Mouse (Mus musculus) telencephalon, adult 2 months (tissue): Measurements from ENCODE around the gene Fzd4.

Experiments used
- DNase-seq: peaks from one replicate; pipeline ENCODE4 v3.0.0-alpha.2; 2011; ENCODE audit warnings: low read depth, low spot score

Fzd4 gene

GRCm38 (mm10) chr7:89401136-89401858 lies 2.9 kb upstream of the Fzd4 start:
- DNase-seq: no peak

- no peak for DNase-seq
Observed at GRCm38 (mm10) chr7:89401936-89402335, 2.2 kb upstream of the Fzd4 start.

GRCm38 (mm10) chr7:89403053-89403972 lies 842 bp upstream of the Fzd4 start:
- peak; percentile 23 for DNase-seq

GRCm38 (mm10) chr7:89404734-89405440 lies 732 bp downstream of the Fzd4 start:
- no peak for DNase-seq

- DNase-seq: no peak
Observed at GRCm38 (mm10) chr7:89406011-89406410, 1.9 kb downstream of the Fzd4 start.

GRCm38 (mm10) chr7:89407006-89407940 lies 3.1 kb downstream of the Fzd4 start:
- no peak for DNase-seq

- no peak for DNase-seq
Observed at GRCm38 (mm10) chr7:89410294-89410693, 6.1 kb downstream of the Fzd4 start.

- no peak for DNase-seq
Observed at GRCm38 (mm10) chr7:89411346-89411745, 7.2 kb downstream of the Fzd4 start.

GRCm38 (mm10) chr7:89412094-89412493 lies 7.9 kb downstream of the Fzd4 start:
- DNase-seq: no peak

GRCm38 (mm10) chr7:89416027-89416426 lies 11.9 kb downstream of the Fzd4 start:
- DNase-seq: no peak

GRCm38 (mm10) chr7:89417707-89418106 lies 13.6 kb downstream of the Fzd4 start:
- DNase-seq: no peak

GRCm38 (mm10) chr7:89418127-89418653 lies 14.0 kb downstream of the Fzd4 start:
- no peak for DNase-seq

- DNase-seq: peak; percentile 17
Observed at GRCm38 (mm10) chr7:89418917-89419679, 14.9 kb downstream of the Fzd4 start.

GRCm38 (mm10) chr7:89421294-89421693 lies 17.1 kb downstream of the Fzd4 start:
- no peak for DNase-seq

- no peak for DNase-seq
Observed at GRCm38 (mm10) chr7:89422650-89423049, 18.5 kb downstream of the Fzd4 start.

GRCm38 (mm10) chr7:89423194-89423593 lies 19.0 kb downstream of the Fzd4 start:
- no peak for DNase-seq

- no peak for DNase-seq
Observed at GRCm38 (mm10) chr7:89423688-89424255, 19.6 kb downstream of the Fzd4 start.

- no peak for DNase-seq
Observed at GRCm38 (mm10) chr7:89424659-89425058, 20.5 kb downstream of the Fzd4 start.
